Mouse (Mus musculus): Measurements from ENCODE around the gene Cfap74.

DNA sequence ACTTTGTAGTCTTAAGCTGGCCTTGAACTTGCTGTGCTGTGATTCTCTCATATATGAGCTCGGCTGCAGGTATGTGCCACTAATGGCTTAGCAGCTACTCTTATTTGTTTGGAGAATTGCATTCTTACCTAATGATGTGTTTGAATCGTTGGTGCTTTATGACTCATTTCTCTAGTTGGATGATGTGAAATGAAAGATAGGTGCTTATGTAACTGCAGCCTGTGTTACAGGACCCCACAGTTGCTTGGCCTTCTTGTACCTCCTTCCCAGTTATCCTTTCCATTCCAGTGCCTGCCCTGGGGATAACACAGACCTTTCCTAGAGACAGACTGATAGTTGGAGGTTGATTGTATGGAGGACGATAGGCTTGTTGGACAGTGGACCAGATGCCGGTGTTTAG, 99.6 kb downstream of the Cfap74 start:
- TF ChIP-seq POLR2A (IDR thresholded peaks at IDR 0.05; ENCODE audit: control insufficient read depth, extremely low read depth, insufficient read depth, low read length, poor library complexity) (no peak), CTCF (IDR thresholded peaks at IDR 0.05; ENCODE audit: borderline replicate concordance, control insufficient read depth, extremely low read depth, insufficient read depth, low read length, poor library complexity) (no peak)

Data from thymus, adult 2 months (tissue).